Mouse (Mus musculus): ENCODE data around the gene Hp1bp3.
A peak's percentile ranks its signal among the peaks of the same experiment; 100 is the strongest.

Hp1bp3 gene

GRCm38 (mm10) chr4:138216200-138216890 is at the start of gene Hp1bp3:
Gene Hp1bp3, plus strand, starts transcription at chr4:138216296.
- peak; percentile 64 to 78 for DNase-seq (ENCODE audit: low spot score in 2 of 2)

DNA sequence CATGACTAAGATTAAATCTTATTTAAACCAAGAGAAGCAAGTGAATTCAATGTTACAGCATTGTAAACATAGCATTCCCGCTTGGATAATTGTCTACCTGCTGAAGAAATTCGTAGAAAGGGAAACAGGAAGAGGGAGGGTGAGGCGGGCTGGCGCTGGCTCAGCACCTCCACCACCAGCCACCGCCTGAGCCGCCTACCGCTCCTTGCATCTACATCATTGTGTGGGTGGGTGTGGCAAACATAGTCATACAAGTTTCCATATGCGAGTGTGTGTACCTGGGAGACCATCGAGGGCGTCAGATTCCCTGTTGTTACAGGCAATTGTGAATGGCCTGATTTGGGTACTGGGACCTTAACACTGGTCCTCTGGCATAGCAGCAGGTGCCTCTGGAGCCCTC is 49.6 kb upstream of the Hp1bp3 start:
- DNase-seq (ENCODE audit: low spot score in 2 of 2) = peak in 1 of 2 experiments; percentile 47

- DNase-seq (ENCODE audit: low spot score in 2 of 2) = no peak
Observed at GRCm38 (mm10) chr4:138168162-138168561, 47.9 kb upstream of the Hp1bp3 start.

- no peak for DNase-seq (ENCODE audit: low spot score in 2 of 2)
Observed at GRCm38 (mm10) chr4:138169420-138169819, 46.7 kb upstream of the Hp1bp3 start.

DNA sequence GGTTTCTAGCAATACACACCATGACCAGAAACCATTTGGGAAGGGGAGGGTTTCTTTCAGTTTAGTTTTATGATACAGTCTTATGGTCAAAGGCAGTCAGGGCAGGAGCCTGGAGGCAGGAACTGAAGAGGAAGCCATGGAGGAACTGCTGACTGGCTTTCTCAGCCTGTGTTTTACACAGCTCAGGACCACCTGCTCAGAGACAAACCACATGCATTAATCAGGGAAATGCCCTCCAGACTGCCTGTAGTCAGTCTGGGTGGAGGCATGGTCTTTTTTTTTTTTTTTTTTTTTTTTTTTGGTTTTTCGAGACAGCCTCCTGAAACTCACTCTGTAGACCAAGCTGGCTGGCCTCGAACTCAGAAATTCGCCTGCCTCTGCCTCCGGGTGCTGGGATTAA is 43.4 kb upstream of the Hp1bp3 start:
- DNase-seq (ENCODE audit: low spot score in 2 of 2) = no peak

GRCm38 (mm10) chr4:138179391-138179790 is 36.7 kb upstream of the Hp1bp3 start:
- DNase-seq (ENCODE audit: low spot score in 2 of 2) = no peak

- no peak for DNase-seq (ENCODE audit: low spot score in 2 of 2)
Observed at GRCm38 (mm10) chr4:138180719-138181118, 35.4 kb upstream of the Hp1bp3 start.

DNA sequence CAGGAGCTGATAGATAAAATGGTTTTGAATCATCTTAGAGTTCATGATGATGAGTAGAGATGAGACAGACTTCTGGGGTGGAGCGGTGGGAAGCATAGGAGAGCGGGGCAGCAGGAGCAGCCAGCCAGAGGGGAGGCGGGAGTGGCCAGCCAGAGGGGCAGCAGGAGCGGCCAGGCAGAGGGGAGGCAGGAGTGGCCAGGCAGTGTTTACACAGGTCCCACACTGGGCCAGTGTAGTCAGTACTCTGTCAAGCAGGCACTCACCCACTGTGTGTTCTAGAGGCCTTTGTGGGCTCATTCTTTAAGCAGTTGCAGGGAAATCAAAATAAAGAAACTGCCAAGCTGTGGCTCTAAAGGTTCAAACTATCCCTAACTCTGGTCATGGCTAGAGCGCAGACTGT is 32.0 kb upstream of the Hp1bp3 start:
- DNase-seq (ENCODE audit: low spot score in 2 of 2) = no peak

DNA sequence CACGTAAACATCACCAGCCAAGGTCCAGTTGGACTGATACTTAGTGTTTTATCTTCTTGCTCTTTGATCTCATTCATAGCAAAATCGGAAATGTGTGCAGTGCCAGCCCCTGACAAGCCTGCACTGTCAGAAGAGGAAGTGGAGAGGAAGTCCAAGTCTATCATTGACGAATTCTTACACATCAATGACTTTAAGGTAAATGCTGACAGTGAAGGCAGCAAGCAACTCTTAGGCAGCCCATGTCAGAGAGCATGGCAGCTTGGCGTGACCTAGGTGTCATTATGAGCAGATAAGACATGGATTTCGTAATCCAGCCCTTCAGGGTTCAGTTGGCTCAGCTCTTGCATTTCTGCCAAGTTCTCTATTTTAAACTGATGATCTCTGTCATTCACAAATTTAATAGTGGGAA is 31.5 kb upstream of the Hp1bp3 start:
- no peak for DNase-seq (ENCODE audit: low spot score in 2 of 2)

- no peak for DNase-seq (ENCODE audit: low spot score in 2 of 2)
Observed at GRCm38 (mm10) chr4:138185961-138186360, 30.1 kb upstream of the Hp1bp3 start.

GRCm38 (mm10) chr4:138187995-138188394 is 28.1 kb upstream of the Hp1bp3 start:
- no peak for DNase-seq (ENCODE audit: low spot score in 2 of 2)

- no peak for DNase-seq (ENCODE audit: low spot score in 2 of 2)
Observed at GRCm38 (mm10) chr4:138192561-138192960, 23.5 kb upstream of the Hp1bp3 start.

GRCm38 (mm10) chr4:138200769-138201168 is 15.3 kb upstream of the Hp1bp3 start:
- DNase-seq (ENCODE audit: low spot score in 2 of 2) = no peak

DNA sequence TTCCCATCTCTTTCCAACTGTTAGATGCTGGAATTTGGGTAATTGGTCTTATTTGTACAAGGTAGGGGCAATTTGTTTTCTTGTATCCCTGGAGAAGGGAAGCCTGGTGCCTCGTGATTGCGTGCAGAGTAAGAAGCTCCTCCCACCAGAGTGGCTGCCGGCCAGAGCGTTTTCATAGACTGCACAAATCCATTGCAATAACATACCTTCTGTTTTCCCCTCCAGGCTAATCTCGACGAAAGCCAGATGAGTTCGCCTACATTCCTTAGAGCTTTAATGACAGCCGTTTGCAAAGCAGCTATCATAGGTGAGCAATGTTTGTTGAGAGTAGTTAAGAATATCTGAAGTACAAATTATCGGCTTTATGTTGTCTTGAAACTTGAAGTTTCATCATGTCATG is 14.4 kb upstream of the Hp1bp3 start:
- DNase-seq (ENCODE audit: low spot score in 2 of 2) = no peak

GRCm38 (mm10) chr4:138210116-138210515 is 6.0 kb upstream of the Hp1bp3 start:
- DNase-seq (ENCODE audit: low spot score in 2 of 2) = no peak

DNA sequence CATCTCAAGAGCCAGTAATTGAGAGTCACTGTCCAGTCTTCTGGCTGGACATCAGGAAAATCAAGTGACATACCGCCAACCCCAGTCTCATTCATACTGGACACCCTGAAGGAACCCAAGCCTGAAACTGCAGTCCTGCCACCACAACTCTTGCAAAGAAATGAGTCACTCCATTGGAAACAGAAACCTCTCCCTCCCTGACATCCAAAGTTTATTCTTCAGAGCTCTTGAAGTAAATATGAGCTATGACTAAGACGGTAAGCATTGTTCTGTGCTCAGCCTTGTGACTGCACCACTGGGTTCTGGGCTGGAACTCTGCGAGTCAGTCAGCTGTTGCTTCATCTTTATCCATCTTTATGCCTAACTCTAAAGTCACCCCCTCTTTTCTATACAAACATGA is 2.2 kb upstream of the Hp1bp3 start:
- no peak for DNase-seq (ENCODE audit: low spot score in 2 of 2)

DNA sequence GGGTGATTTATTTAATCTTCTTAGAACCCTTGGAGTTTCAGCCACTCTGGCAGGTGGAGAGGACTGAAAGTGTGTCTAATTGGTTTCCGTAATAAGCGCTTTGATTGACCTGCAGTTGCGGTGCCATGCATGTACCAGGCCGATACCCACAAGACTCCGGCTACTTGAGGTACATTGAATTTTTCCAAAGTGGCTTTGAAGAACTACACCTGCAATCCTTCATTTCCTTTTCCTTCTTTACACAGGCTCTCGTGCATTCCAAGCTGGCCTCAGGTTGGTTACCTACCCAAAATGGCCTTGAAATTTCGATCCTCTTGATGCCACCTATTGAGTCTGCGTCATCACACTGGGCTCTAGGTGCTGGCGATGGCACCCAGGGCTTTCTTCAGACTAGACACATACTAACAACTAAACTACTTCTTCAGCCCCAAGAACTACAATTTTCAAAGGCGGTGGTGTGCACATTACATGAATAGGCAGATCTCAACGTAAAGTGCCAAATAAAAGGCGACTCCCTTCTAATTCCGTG is 361 bp upstream of the Hp1bp3 start:
- no peak for DNase-seq (ENCODE audit: low spot score in 2 of 2)

DNA sequence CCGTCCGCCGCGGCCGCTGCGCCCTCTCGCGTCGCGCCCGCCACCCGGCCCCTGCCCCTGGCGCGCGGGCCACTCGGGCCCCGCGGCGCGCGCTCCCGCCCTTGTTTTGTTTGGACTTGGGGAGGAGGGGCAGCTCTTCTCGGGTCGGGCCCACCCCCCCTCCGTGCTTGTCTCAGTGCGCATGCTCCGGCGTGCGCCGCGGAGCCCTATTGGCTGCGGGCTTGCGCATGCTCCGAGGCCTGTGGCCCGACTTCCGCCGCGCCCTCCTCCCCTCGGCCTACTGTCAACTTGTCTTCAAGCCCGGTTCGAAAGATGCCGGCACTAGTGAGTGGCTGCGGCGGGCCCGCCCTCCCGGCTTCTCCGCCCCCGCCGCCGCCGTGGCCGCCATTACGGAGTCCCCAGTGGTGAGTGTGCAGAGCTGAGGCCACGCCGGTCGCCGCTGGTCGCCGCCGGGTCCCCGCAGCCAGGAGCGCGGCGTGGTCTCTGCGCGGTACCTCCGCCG is 846 bp downstream of the Hp1bp3 start:
- DNase-seq (ENCODE audit: low spot score in 2 of 2) = peak; percentile 97

DNA sequence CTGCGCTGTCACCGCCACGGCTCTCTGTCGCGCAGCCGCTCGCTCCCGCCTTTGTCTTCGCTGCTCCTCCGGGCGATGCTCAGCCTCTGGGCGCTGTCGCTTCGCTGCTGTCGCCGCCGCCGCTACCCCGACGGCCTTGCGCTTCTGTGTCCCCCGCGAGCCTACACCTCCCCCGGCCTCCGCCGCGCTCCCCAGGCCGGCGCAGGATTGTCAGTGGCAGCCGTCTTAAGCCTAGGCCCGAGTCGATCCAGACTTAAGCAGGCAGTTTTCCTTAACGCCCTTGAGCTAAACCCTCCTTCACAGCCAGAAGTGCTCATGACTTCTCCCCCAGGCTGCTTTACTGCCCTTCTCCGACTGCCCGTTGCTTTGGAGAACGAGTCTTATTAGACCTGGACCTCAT is 1.3 kb downstream of the Hp1bp3 start:
- DNase-seq (ENCODE audit: low spot score in 2 of 2) = peak in 1 of 2 experiments; percentile 40

GRCm38 (mm10) chr4:138217951-138218685 is 2.0 kb downstream of the Hp1bp3 start:
- DNase-seq (ENCODE audit: low spot score in 2 of 2) = no peak

DNA sequence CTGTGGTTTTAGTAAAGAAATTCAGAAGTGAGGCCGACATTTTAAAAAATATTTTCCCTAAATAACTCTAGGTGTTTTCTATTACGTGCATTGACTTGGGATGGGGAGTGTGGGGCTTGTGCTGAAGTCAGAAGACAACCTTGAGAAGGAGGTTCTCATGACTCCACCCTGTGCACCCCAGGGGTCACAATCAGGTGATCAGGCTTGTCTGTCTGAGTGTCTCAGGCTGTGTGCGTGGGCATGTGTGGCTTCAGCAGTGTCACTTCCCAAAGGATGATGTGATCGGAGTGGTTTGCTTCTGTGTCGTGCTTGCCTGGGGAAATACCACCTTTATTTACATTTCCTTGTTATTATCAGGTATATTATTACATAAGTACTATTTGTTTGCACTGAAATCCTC is 3.2 kb downstream of the Hp1bp3 start:
- no peak for DNase-seq (ENCODE audit: low spot score in 2 of 2)

GRCm38 (mm10) chr4:138220761-138221160 is 4.7 kb downstream of the Hp1bp3 start:
- DNase-seq (ENCODE audit: low spot score in 2 of 2) = no peak

GRCm38 (mm10) chr4:138221406-138221805 is 5.3 kb downstream of the Hp1bp3 start:
- DNase-seq (ENCODE audit: low spot score in 2 of 2) = no peak

Data from frontal cortex, postnatal 36 days (tissue).